Mouse (Mus musculus): ENCODE data around the gene Casq1. TPM values are rescaled to one million over a fixed set of nuclear protein-coding genes. Genes with fewer than 3 reads are reported as not detected.

Gene Casq1
- polyA plus RNA-seq, 1 experiment from 2014 or later = 0.08 TPM

DNA sequence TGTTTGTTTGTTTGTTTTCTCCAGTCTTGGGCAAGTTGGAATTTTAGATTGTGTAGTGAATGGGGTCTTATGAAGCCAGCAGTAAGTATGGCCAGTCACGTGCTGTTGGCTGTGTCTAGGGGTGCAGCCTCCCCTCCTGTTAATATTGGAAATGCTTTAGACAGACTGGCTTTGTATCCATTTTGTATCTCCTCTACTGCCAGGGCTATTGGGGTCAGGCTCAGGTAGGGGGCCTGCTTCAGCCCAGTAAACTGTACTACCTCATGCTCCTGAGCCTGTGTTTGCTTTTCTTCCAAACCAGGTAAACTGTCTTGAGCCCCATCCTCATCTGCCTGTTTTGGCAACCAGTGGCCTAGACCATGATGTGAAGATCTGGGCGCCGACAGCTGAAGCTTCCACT is 27.5 kb downstream of the Casq1 start:
- no peaks in the 10 kb centered on the region for H3K9me3 ChIP-seq (replicated peaks)
- 0 out of 2 replicates have a peak overlapping the region, but pooled peaks have one; percentile 27 for H3K27ac ChIP-seq
- no peak overlapping the region for H3K4me2 ChIP-seq
- no peak overlapping the region for H3K4me3 ChIP-seq
- H3K4me1 ChIP-seq = no peaks in the 10 kb centered on the region
- no peak for ATAC-seq
- H3K36me3 ChIP-seq = peaks cover 96% of the 10 kb centered on the region
- H3K9ac ChIP-seq = no peak overlapping the region
- no peaks in the 10 kb centered on the region for H3K27me3 ChIP-seq (replicated peaks)
- WGBS (ENCODE audit: insufficient replicate concordance) = 85% methylated on average over 3 of the region's 3 CpGs

DNA sequence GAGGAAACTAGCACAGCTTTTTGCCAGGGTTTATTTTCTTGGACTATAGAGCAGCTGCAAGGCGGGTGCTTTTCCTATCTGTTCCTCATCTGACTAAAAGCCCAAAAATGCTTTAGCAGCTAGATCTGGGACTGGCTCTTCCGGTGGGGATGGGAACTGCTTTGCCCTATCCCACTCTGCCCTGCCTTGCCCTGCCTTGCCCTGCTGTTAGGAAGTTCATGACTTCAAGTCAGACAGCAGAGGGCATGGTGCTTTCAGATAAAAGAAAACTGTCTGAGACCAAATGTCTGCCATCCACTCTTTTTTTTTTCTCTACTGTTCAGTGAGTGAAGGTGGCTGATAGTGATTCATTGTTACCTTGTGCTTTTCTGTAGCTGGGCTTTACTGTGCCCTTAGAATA is 28.1 kb downstream of the Casq1 start:
- no peak for ATAC-seq
- no peak overlapping the region for H3K4me3 ChIP-seq
- H3K9ac ChIP-seq = no peak overlapping the region
- no peak overlapping the region for H3K4me2 ChIP-seq
- no peak overlapping the region for H3K27ac ChIP-seq
- WGBS (ENCODE audit: insufficient replicate concordance) = 81% methylated on average over 2 of the region's 2 CpGs
- H3K36me3 ChIP-seq = peaks cover 96% of the 10 kb centered on the region
- H3K27me3 ChIP-seq (replicated peaks) = no peaks in the 10 kb centered on the region
- no peaks in the 10 kb centered on the region for H3K9me3 ChIP-seq (replicated peaks)
- H3K4me1 ChIP-seq = no peaks in the 10 kb centered on the region

DNA sequence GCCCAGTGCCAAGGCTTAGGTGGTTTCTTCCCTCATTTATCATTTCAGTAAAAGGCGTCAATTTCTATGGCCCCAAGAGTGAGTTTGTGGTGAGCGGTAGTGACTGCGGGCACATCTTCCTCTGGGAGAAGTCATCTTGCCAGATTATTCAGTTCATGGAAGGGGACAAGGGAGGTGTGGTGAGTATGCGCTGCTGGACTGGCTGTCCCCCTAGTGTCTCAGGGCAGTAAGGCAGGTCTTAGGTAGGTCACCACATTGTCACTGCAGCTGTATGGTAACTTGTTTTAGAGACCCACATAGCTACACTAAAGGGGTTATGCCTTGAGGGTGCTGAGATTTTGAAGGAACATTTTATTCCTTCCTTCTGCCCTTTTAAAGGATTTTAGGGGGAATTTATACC is 30.8 kb downstream of the Casq1 start:
- Histone ChIP-seq H3K4me1 (no peaks in the 10 kb centered on the region), H3K4me3 (no peak overlapping the region), H3K4me2 (no peak overlapping the region), H3K27ac (no peak overlapping the region), H3K27me3 (replicated peaks) (no peaks in the 10 kb centered on the region), H3K36me3 (peaks cover 94% of the 10 kb centered on the region), H3K9me3 (replicated peaks) (no peaks in the 10 kb centered on the region), H3K9ac (no peak overlapping the region)
- ATAC-seq = peak; percentile 61; the same call in 1 of the 2 replicates
- 85% methylated on average over 4 of the region's 4 CpGs for WGBS (ENCODE audit: insufficient replicate concordance)

DNA sequence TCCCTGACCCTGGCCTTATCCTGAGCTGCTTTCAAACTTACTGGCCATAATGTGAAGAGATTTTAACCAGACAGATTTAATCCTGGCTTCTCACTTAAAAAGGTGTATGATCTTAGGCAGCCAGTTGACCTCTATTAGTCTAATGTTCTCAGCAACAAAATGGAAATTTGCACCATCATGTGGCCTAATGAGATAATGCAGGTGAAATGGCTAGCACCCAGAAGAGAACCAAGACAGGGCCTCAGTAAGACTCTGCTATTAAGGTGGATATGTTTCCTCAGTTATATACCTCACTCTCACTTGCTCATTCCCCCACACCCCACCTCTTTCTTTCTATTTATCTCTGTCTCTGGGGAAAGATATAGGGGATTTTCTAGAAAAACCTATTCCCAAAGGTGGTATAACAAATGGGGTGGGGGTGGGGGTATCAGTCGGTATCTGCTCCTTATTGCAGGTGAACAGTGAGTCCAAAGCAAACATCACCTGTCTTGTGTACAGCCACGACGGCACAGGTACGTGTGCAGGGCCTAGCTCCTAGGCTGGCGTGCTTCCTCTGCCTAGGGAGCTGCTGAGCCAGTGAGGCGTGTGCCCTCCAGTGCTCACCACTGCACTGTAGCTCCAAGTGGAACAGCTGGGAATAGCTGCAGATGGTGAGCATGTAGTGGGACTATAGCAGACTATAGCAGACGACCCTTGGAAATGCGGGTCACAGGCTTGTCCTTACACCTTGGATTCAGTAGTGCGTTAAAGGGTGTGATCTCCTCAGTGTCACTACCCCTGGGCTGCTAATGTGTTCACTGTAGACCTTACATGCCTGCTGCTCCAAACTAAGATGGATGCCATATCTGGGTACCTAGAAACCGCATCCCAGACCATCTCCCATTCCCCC is 33.0 kb downstream of the Casq1 start:
- Histone ChIP-seq H3K36me3 (peaks cover 89% of the 10 kb centered on the region), H3K4me2 (no peak overlapping the region), H3K4me3 (no peak overlapping the region), H3K4me1 (no peaks in the 10 kb centered on the region), H3K27ac (no peak overlapping the region), H3K27me3 (replicated peaks) (no peaks in the 10 kb centered on the region), H3K9ac (no peak overlapping the region), H3K9me3 (replicated peaks) (no peaks in the 10 kb centered on the region)
- 0 out of 2 replicates have a peak, but pooled peaks have one; percentile 15 for ATAC-seq
- 88% methylated on average over 10 of the region's 10 CpGs for WGBS (ENCODE audit: insufficient replicate concordance)

DNA sequence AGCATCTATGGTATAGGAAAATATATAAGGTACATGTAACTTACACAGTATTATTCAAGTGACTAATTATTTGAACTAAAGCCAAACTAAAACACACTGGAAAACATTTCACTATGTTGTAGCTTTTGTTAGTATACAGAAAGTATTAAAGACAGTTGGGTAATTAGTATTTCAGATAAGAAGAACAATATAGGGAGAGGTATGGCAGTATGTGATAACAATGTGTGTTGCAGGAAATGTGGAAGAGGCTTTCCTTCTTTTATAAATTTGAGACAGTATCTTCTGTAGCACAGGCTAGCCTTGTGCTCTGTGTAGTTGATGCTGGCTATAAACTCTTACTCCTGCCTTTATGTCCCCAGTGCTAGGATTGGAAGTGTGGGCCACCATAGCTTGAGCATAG is 35.8 kb downstream of the Casq1 start:
- Histone ChIP-seq H3K27me3 (replicated peaks) (no peaks in the 10 kb centered on the region), H3K36me3 (peaks cover 88% of the 10 kb centered on the region)

DNA sequence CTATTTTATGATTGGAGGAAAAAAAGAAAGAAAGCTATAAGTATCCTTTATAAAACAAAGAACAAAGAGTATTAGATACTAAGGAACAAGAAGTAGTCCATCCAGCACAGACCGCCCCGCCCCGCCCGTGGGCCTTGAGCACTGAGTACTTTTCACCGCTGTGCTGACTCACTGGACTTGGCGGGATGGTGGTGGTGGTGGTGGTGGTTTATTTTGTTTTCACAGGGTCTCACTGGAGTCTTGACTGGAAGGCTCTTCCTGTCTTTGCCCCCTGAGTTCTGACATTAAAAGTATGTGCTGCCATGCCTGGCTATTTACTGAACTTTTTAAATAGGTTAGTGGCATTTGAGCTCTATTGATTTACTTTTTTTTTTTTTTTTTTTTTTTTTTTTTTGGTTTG is 36.6 kb downstream of the Casq1 start:
- Histone ChIP-seq H3K27ac (no peak overlapping the region), H3K36me3 (peaks cover 88% of the 10 kb centered on the region)
- 88% methylated on average over 6 of the region's 6 CpGs for WGBS (ENCODE audit: insufficient replicate concordance)

More for the DNA sequence above, 35.8 kb downstream of the Casq1 start:
- H3K9ac ChIP-seq = no peak overlapping the region
- H3K4me1 ChIP-seq = no peaks in the 10 kb centered on the region
- H3K9me3 ChIP-seq (replicated peaks) = no peaks in the 10 kb centered on the region
- no peak overlapping the region for H3K4me3 ChIP-seq
- no peak overlapping the region for H3K27ac ChIP-seq
- H3K4me2 ChIP-seq = no peak overlapping the region
- ATAC-seq = no peak

DNA sequence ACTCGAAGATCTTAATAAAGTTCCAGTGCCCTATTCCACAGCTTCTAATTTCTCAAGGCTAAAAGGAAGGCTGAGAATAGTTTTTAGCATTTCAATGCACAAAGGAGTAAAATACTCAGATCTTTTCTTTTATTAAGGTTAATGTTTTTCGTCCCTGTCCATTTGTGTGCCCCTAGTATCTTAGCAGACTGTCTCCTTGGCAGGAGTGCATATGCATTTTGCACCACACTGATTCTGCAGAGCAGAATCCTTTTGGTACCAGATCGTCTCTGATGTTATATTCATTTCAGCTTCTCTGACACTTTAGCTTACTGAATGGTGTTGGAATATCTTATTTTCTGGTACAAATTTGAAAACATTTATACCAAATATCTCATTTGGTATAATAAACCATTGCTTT is 37.9 kb downstream of the Casq1 start:
- no peak overlapping the region for H3K4me2 ChIP-seq
- H3K9ac ChIP-seq = no peak overlapping the region
- H3K36me3 ChIP-seq = peaks cover 87% of the 10 kb centered on the region
- 86% methylated on average over 3 of the region's 3 CpGs for WGBS (ENCODE audit: insufficient replicate concordance)
- no peaks in the 10 kb centered on the region for H3K4me1 ChIP-seq
- no peaks in the 10 kb centered on the region for H3K9me3 ChIP-seq (replicated peaks)
- H3K27me3 ChIP-seq (replicated peaks) = no peaks in the 10 kb centered on the region
- no peak for ATAC-seq
- no peak overlapping the region for H3K4me3 ChIP-seq
- H3K27ac ChIP-seq = no peak overlapping the region

More for the DNA sequence above, 36.6 kb downstream of the Casq1 start:
- H3K9me3 ChIP-seq (replicated peaks) = no peaks in the 10 kb centered on the region
- H3K4me3 ChIP-seq = no peak overlapping the region
- H3K9ac ChIP-seq = no peak overlapping the region
- H3K4me2 ChIP-seq = no peak overlapping the region
- no peaks in the 10 kb centered on the region for H3K27me3 ChIP-seq (replicated peaks)
- 0 out of 2 replicates have a peak, but pooled peaks have one; percentile 52 for ATAC-seq
- H3K4me1 ChIP-seq = no peaks in the 10 kb centered on the region

DNA sequence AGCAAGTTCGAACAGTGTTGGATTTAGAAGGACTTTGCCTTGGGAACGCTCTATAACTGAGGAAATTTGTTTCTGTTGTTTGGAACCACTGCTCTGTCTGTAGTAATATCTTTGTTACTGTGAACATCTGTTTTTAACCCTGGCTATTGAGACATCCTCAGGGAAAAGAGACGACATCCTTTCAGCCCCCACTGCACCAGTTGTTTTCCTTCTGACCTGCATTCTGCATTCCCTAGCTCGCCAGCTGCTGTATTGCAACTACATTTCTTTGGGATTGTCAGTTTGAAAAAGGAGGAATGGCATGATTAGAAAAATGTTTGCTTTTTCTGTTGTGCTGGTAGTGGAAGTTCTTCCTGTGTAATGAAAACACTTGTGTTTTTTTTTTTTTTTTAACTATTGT is 38.8 kb downstream of the Casq1 start:
- ATAC-seq = no peak
- Histone ChIP-seq H3K9ac (no peak overlapping the region), H3K4me1 (no peaks in the 10 kb centered on the region), H3K4me3 (no peak overlapping the region), H3K27ac (no peak overlapping the region), H3K4me2 (no peak overlapping the region), H3K27me3 (replicated peaks) (no peaks in the 10 kb centered on the region), H3K36me3 (peaks cover 86% of the 10 kb centered on the region), H3K9me3 (replicated peaks) (no peaks in the 10 kb centered on the region)
- 83% methylated on average over 4 of the region's 4 CpGs for WGBS (ENCODE audit: insufficient replicate concordance)

DNA sequence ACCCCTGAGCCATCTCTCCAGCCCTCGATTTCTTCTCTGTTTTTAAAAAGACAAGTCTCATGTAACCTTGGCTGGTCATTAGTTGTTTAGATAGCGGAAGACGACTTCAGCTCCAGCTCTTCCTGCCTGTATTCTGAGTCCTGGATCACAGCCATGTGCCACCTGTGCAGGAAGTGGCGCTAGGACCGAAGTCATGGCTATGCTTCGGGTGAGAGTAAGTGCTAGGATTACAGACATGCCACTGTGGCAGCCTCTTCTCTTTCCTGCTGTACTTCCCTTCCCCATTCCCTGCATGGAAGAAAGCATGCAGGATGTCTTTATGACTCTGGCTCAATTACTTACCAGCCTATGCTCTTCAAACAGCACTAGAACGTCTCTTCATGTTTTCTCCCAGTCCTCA is 40.6 kb downstream of the Casq1 start:
- H3K36me3 ChIP-seq = peaks cover 88% of the 10 kb centered on the region
- H3K27me3 ChIP-seq (replicated peaks) = no peaks in the 10 kb centered on the region
- H3K4me3 ChIP-seq = no peak overlapping the region
- H3K4me1 ChIP-seq = no peaks in the 10 kb centered on the region
- no peak overlapping the region for H3K27ac ChIP-seq
- H3K9me3 ChIP-seq (replicated peaks) = no peaks in the 10 kb centered on the region
- no peak overlapping the region for H3K9ac ChIP-seq
- H3K4me2 ChIP-seq = no peak overlapping the region
- ATAC-seq = no peak
- 84% methylated on average over 7 of the region's 7 CpGs for WGBS (ENCODE audit: insufficient replicate concordance)

DNA sequence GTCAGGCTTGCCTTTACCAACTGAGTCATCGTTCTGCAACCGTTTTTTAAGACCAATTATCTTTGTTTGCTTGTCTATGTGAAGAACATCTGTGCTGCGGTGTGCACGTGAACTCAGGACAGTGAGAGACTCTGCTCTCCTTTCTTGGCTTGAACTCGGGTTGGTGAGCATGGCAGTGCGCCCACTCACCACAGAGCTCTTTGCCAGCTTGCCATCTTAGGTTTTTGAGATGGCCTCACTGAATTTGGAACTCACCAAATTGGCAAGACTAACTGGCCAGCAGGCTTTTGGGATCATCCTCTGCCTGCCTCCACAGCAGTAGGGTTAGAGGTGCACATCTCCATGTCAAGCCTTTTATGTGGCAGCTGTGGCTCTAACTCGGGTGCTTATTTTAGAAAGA is 41.9 kb downstream of the Casq1 start:
- Histone ChIP-seq H3K4me1 (no peaks in the 10 kb centered on the region), H3K4me3 (no peak overlapping the region), H3K27ac (no peak overlapping the region), H3K9ac (no peak overlapping the region), H3K36me3 (peaks cover 95% of the 10 kb centered on the region), H3K9me3 (replicated peaks) (no peaks in the 10 kb centered on the region), H3K27me3 (replicated peaks) (no peaks in the 10 kb centered on the region), H3K4me2 (no peak overlapping the region)
- no peak for ATAC-seq
- WGBS (ENCODE audit: insufficient replicate concordance) = 84% methylated on average over 7 of the region's 7 CpGs

DNA sequence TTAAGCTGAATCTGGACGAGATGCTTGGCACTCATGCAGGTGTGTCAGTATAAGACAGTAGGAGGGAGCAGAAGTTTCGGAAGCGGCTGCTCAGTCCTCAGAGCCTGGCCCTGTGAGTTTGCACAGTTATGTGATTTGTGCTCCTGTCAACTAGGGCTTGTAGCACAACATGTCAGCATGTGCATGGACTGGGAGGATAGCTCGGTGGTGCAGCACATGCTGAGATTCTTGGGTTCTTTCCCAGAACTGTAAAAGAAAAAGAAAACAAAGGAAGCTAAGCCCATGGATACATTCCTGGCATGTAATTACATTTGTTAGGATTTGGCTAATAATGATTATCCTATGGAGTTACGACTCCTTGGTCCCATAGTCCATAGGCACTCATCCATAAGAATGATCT is 46.5 kb downstream of the Casq1 start:
- Histone ChIP-seq H3K9ac (no peak overlapping the region), H3K36me3 (peaks cover 96% of the 10 kb centered on the region)
- 89% methylated on average over 5 of the region's 5 CpGs for whole genome bisulfite sequencing (ENCODE audit: insufficient replicate concordance)

DNA sequence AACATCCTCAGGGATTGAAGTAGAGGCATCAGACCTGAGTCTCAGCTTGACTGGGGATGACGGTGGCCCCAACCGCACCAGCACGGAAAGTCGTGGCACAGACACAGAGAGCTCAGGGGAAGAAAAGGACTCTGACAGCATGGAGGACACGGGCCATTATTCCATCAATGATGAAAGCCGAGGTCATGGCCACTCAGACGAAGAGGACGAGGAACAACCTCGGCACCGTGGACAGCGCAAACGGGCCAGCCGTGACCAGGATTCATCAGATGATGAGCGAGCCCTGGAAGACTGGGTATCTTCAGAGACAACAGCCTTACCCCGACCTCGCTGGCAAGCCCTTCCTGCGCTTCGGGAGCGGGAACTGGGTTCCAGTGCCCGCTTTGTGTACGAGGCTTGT is 47.3 kb downstream of the Casq1 start:
- peaks cover 96% of the 10 kb centered on the region for H3K36me3 ChIP-seq
- WGBS (ENCODE audit: insufficient replicate concordance) = 94% methylated on average over 21 of the region's 21 CpGs
- no peaks in the 10 kb centered on the region for H3K27me3 ChIP-seq (replicated peaks)
- no peak overlapping the region for H3K27ac ChIP-seq
- H3K4me3 ChIP-seq = no peak overlapping the region
- no peaks in the 10 kb centered on the region for H3K9me3 ChIP-seq (replicated peaks)
- ATAC-seq = no peak
- no peak overlapping the region for H3K9ac ChIP-seq
- no peaks in the 10 kb centered on the region for H3K4me1 ChIP-seq
- no peak overlapping the region for H3K4me2 ChIP-seq

More for the DNA sequence above, 46.5 kb downstream of the Casq1 start:
- H3K27me3 ChIP-seq (replicated peaks) = no peaks in the 10 kb centered on the region
- no peak overlapping the region for H3K4me3 ChIP-seq
- H3K27ac ChIP-seq = no peak overlapping the region
- no peaks in the 10 kb centered on the region for H3K9me3 ChIP-seq (replicated peaks)
- H3K4me1 ChIP-seq = no peaks in the 10 kb centered on the region
- no peak for ATAC-seq
- H3K4me2 ChIP-seq = no peak overlapping the region

Data from liver, embryonic 12.5 days (tissue).